Mouse (Mus musculus): ENCODE data around the gene Rfx2. TPM values are rescaled to one million over a fixed set of nuclear protein-coding genes. Genes with fewer than 3 reads are reported as not detected.
A peak's percentile ranks its signal among the peaks of the same experiment; 100 is the strongest.

Gene Rfx2
- polyA plus RNA-seq, 1 experiment from 2014 or later: 5.9 TPM

- no peaks in the 10 kb centered on the region for H3K4me1 ChIP-seq (ENCODE audit: insufficient read depth, low read depth, low read length)
- no peak for TF ChIP-seq EP300 (IDR thresholded peaks at IDR 0.05)
- TF ChIP-seq CTCF (IDR thresholded peaks at IDR 0.05): no peak
- no peaks in the 10 kb centered on the region for H3K36me3 ChIP-seq (ENCODE audit: insufficient read depth, low read length)
- H3K27ac ChIP-seq (ENCODE audit: low read length): no peak overlapping the region
- H3K4me3 ChIP-seq (ENCODE audit: low read depth, low read length): no peak overlapping the region
- no peaks in the 10 kb centered on the region for H3K9me3 ChIP-seq (ENCODE audit: low read length)
- H3K4me2 ChIP-seq (replicated peaks; ENCODE audit: low read depth, low read length): no peak overlapping the region
- no peak for DNase-seq (ENCODE audit: low spot score)
- WGBS: 73% methylated on average over 7 of the region's 7 CpGs
- H3K27me3 ChIP-seq (replicated peaks; ENCODE audit: insufficient read depth, low read length): no peaks in the 10 kb centered on the region
- no peak for ATAC-seq
- H3K9ac ChIP-seq (replicated peaks; ENCODE audit: low read depth): no peak overlapping the region
These were observed 41.7 kb upstream of the Rfx2 start for GRCm38 (mm10) chr17:56872512-56872911.

GRCm38 (mm10) chr17:56871767-56872166, 41.0 kb upstream of the Rfx2 start:
- H3K9me3 ChIP-seq (ENCODE audit: low read length): 0 out of 2 replicates have a peak, but pooled peaks cover 6% of the 10 kb centered on the region
- no peak overlapping the region for H3K4me3 ChIP-seq (ENCODE audit: low read depth, low read length)
- no peak overlapping the region for H3K27ac ChIP-seq (ENCODE audit: low read length)
- DNase-seq (ENCODE audit: low spot score): no peak
- H3K36me3 ChIP-seq (ENCODE audit: insufficient read depth, low read length): no peaks in the 10 kb centered on the region
- TF ChIP-seq CTCF (IDR thresholded peaks at IDR 0.05) (no peak), EP300 (IDR thresholded peaks at IDR 0.05) (no peak)
- H3K27me3 ChIP-seq (replicated peaks; ENCODE audit: insufficient read depth, low read length): no peaks in the 10 kb centered on the region
- H3K4me1 ChIP-seq (ENCODE audit: insufficient read depth, low read depth, low read length): no peaks in the 10 kb centered on the region
- no peak overlapping the region for H3K4me2 ChIP-seq (replicated peaks; ENCODE audit: low read depth, low read length)
- H3K9ac ChIP-seq (replicated peaks; ENCODE audit: low read depth): no peak overlapping the region
- WGBS: 44% methylated on average over 8 of the region's 8 CpGs
- no peak; the same call in 1 of the 2 replicates for ATAC-seq

- no peaks in the 10 kb centered on the region for H3K36me3 ChIP-seq (ENCODE audit: insufficient read depth, low read length)
- DNase-seq (ENCODE audit: low spot score) (no peak), ATAC-seq (no peak)
- 0 out of 2 replicates have a peak, but pooled peaks cover 6% of the 10 kb centered on the region for H3K9me3 ChIP-seq (ENCODE audit: low read length)
- no peak overlapping the region for H3K4me2 ChIP-seq (replicated peaks; ENCODE audit: low read depth, low read length)
- H3K27me3 ChIP-seq (replicated peaks; ENCODE audit: insufficient read depth, low read length): no peaks in the 10 kb centered on the region
- H3K9ac ChIP-seq (replicated peaks; ENCODE audit: low read depth): no peak overlapping the region
- no peaks in the 10 kb centered on the region for H3K4me1 ChIP-seq (ENCODE audit: insufficient read depth, low read depth, low read length)
- H3K4me3 ChIP-seq (ENCODE audit: low read depth, low read length): no peak overlapping the region
- no peak for TF ChIP-seq EP300 (IDR thresholded peaks at IDR 0.05)
- TF ChIP-seq CTCF (IDR thresholded peaks at IDR 0.05): no peak
- WGBS: 60% methylated on average over 15 of the region's 15 CpGs
- no peak overlapping the region for H3K27ac ChIP-seq (ENCODE audit: low read length)
These were observed 39.6 kb upstream of the Rfx2 start for GRCm38 (mm10) chr17:56870287-56870953.

DNA sequence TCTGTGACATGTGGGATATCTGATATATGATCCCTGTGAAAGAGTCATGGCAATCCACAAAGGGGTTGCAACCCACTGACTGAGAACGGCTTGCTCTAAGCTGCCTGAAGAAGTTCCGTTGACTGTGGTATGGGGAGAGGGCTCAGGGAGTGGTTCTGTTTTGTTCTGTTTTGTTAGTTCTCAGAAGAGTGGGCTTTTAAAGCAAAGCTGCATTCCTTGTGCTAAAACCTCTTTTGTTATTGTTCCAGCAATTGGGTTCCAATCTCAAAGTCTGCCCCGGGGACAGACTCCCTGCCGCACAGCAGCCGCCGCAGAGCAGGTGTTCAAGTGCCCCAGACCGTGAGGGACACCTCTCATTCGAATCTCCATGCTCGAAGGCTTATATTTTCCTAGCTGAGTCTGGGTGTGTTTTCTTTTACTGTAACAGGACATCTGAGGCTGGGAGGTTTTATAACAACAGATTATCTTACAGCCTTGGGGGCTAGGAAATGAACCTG, 38.7 kb upstream of the Rfx2 start:
- 0 out of 2 replicates have a peak, but pooled peaks cover 6% of the 10 kb centered on the region for H3K9me3 ChIP-seq (ENCODE audit: low read length)
- ATAC-seq (no peak), DNase-seq (ENCODE audit: low spot score) (no peak)
- H3K4me3 ChIP-seq (ENCODE audit: low read depth, low read length): no peak overlapping the region
- no peak overlapping the region for H3K9ac ChIP-seq (replicated peaks; ENCODE audit: low read depth)
- no peaks in the 10 kb centered on the region for H3K4me1 ChIP-seq (ENCODE audit: insufficient read depth, low read depth, low read length)
- H3K36me3 ChIP-seq (ENCODE audit: insufficient read depth, low read length): no peaks in the 10 kb centered on the region
- no peaks in the 10 kb centered on the region for H3K27me3 ChIP-seq (replicated peaks; ENCODE audit: insufficient read depth, low read length)
- WGBS: 81% methylated on average over 9 of the region's 9 CpGs
- no peak overlapping the region for H3K27ac ChIP-seq (ENCODE audit: low read length)
- H3K4me2 ChIP-seq (replicated peaks; ENCODE audit: low read depth, low read length): no peak overlapping the region
- TF ChIP-seq CTCF (IDR thresholded peaks at IDR 0.05) (no peak), EP300 (IDR thresholded peaks at IDR 0.05) (no peak)

- TF ChIP-seq EP300 (IDR thresholded peaks at IDR 0.05) (no peak), CTCF (IDR thresholded peaks at IDR 0.05) (no peak)
- 68% methylated on average over 7 of the region's 7 CpGs for WGBS
- no peaks in the 10 kb centered on the region for H3K4me1 ChIP-seq (ENCODE audit: insufficient read depth, low read depth, low read length)
- no peak overlapping the region for H3K9ac ChIP-seq (replicated peaks; ENCODE audit: low read depth)
- DNase-seq (ENCODE audit: low spot score): no peak
- no peaks in the 10 kb centered on the region for H3K27me3 ChIP-seq (replicated peaks; ENCODE audit: insufficient read depth, low read length)
- H3K4me2 ChIP-seq (replicated peaks; ENCODE audit: low read depth, low read length): no peak overlapping the region
- no peak overlapping the region for H3K4me3 ChIP-seq (ENCODE audit: low read depth, low read length)
- no peak overlapping the region for H3K27ac ChIP-seq (ENCODE audit: low read length)
- no peak for ATAC-seq
- no peaks in the 10 kb centered on the region for H3K36me3 ChIP-seq (ENCODE audit: insufficient read depth, low read length)
- H3K9me3 ChIP-seq (ENCODE audit: low read length): 0 out of 2 replicates have a peak, but pooled peaks cover 6% of the 10 kb centered on the region
These were observed 35.3 kb upstream of the Rfx2 start for GRCm38 (mm10) chr17:56866071-56866470.

DNA sequence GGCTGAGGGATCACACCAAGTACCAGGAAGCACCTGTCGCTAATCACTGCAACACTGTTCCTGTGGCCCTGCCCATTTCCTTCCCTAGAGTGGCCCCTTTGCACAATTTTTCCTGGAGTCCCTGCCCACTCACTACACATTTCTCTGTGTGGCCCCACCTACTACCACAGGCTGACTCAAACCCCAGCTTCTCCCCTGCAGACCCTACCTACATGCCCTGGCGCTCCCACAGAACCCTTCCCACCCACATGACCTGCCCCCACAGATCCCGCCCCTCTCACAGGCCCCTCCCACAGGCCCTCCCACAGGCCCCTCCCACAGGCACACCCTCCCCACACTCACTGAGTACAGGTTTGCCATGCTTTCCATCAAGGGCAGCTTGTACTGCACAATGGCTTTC, 30.4 kb upstream of the Rfx2 start:
- peak; percentile 29 for DNase-seq (ENCODE audit: low spot score)
- WGBS: 35% methylated on average over 3 of the region's 3 CpGs
- ATAC-seq: peak; percentile 54

More for the DNA sequence above, 30.4 kb upstream of the Rfx2 start:
- no peaks in the 10 kb centered on the region for H3K4me1 ChIP-seq (ENCODE audit: insufficient read depth, low read depth, low read length)
- no peak overlapping the region for H3K27ac ChIP-seq (ENCODE audit: low read length)
- no peaks in the 10 kb centered on the region for H3K27me3 ChIP-seq (replicated peaks; ENCODE audit: insufficient read depth, low read length)
- no peaks in the 10 kb centered on the region for H3K36me3 ChIP-seq (ENCODE audit: insufficient read depth, low read length)
- no peaks in the 10 kb centered on the region for H3K9me3 ChIP-seq (ENCODE audit: low read length)
- H3K4me2 ChIP-seq (replicated peaks; ENCODE audit: low read depth, low read length): no peak overlapping the region
- H3K9ac ChIP-seq (replicated peaks; ENCODE audit: low read depth): no peak overlapping the region
- H3K4me3 ChIP-seq (ENCODE audit: low read depth, low read length): no peak overlapping the region
- TF ChIP-seq EP300 (IDR thresholded peaks at IDR 0.05) (no peak), CTCF (IDR thresholded peaks at IDR 0.05) (no peak)
